Mouse (Mus musculus): ENCODE data around the gene Cks2.

DNA sequence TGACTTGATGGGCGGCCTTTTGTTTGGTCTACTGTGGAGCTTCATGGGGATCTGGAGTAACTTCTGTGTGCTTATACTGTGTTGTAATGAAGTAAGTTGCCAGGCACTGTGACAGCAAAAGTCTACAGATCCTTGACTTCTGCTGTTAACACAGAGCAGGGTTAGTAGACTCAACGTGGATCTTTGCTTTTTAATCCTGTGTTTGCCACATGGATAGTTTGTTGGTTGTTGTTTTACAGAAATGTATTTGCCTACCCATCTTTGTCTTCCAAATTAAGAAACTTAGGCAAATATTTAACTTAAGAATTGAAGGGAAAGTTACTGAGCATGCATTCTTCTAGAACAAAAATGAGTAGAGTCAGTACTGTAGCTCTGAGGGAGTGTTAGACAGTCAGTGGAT, 18.5 kb downstream of the Cks2 start:
- no peak for TF ChIP-seq CTCF (IDR thresholded peaks at IDR 0.05; ENCODE audit: low read depth)
- TF ChIP-seq EP300 (IDR thresholded peaks at IDR 0.05; ENCODE audit: low read depth): no peak

Data from liver, postnatal 0 days (tissue).